Mouse (Mus musculus): ENCODE data around the gene 4933421I07Rik.

Gene 4933421I07Rik

DNA sequence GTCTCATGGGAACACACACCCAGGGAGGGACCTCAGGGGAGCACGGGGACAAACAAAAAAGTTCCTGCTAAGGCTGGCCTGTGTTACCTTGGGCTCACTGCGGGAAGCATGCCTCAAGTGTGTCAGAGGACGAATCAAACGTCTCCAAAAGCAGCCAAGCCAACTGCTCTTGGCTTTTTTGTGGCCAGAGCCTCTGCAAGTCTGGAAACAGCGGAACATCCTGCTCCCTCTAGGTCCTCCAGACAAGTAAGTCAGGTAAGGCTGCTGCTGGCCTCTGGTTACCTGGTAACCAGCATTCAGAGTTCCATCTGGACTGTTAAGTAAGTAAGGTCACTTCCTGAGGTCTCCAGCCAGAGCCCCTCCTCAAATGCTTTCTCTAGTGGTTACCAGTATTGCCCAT is at the start of gene 4933421I07Rik:
Gene 4933421I07Rik (minus strand): TSS at position 271 of the 400 bp plus-strand sequence.
- DNase-seq (ENCODE audit: low spot score) = no peak

DNA sequence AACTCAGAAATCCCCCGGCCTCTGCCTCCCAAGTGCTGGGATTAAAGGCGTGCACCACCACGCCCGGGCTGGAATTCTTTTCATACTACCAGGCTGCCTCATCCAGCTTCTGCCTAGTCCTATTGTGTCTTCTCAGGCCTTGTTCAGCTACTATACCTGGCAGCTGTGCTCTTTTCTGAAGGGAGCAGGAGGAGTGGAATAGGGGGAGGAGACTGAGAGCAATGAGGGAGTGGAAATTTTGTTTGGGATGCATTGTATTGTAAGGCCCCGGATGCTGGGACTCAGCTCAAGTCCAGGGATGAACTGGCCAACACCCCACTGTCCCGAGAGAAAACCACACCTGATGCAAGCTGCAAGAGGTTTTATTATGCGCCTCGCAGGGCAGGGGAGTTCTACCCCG is 49.4 kb upstream of the 4933421I07Rik start:
- no peak for DNase-seq (ENCODE audit: low spot score)

GRCm38 (mm10) chr7:42496202-42496601 is 48.3 kb upstream of the 4933421I07Rik start:
- no peak for DNase-seq (ENCODE audit: low spot score)

GRCm38 (mm10) chr7:42490859-42491258 is 42.9 kb upstream of the 4933421I07Rik start:
- no peak for DNase-seq (ENCODE audit: low spot score)

DNA sequence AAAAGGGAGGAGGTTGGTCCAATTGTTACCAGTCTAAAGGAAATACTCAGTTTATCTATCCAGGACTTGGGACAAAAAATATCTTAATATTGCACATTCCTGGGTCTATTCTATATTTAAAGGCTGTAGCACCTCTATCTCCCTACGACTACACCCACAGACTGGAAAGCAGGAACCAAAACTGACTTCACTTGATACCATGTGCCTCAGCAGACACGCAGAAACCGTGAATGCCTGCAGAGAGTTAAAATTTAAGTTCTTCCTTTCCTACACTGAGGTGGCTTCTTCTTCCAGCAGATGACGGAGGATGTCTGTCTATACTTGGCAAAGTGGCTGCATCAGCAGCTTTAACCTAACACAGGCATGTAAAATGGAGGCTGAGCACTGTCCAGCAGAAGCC is 42.4 kb upstream of the 4933421I07Rik start:
- no peak for DNase-seq (ENCODE audit: low spot score)

GRCm38 (mm10) chr7:42454640-42455039 is 6.7 kb upstream of the 4933421I07Rik start:
- DNase-seq (ENCODE audit: low spot score) = no peak

GRCm38 (mm10) chr7:42450618-42451017 is 2.7 kb upstream of the 4933421I07Rik start:
- peak; percentile 16 for DNase-seq (ENCODE audit: low spot score)

GRCm38 (mm10) chr7:42447352-42447751 is 568 bp downstream of the 4933421I07Rik start:
- no peak for DNase-seq (ENCODE audit: low spot score)

Measured in urinary bladder, postnatal 25 days (tissue).